Mouse (Mus musculus): ENCODE results near the gene Prdm15. TPM values are rescaled to one million over a fixed set of nuclear protein-coding genes. Genes with fewer than 3 reads are reported as not detected.

Gene Prdm15
- total RNA-seq, 4 experiments from 2014 or later, result 4.5 to 6.5 (median 5.0) TPM

DNA sequence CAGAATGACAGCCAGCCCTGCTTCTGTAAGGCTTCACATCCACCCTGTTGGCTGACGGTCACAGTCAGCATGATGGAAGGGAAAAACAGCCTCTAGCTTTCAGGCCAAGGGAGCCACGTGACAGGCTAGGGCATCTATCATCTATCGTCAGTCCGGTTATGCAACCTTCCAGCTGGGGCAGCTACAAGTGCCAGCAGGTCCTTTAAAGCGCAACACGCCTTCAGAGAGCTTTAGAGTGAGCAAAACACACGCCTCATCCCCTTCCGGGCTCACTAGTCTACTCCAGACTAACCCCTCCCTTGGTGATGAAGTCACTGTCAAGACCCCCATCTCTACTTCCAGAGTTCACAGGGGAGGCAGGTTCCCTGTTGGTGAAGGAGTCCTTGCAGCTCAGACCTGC is 99.8 kb downstream of the Prdm15 start:
- DNase-seq (ENCODE audit: low spot score), result peak; percentile 72

DNA sequence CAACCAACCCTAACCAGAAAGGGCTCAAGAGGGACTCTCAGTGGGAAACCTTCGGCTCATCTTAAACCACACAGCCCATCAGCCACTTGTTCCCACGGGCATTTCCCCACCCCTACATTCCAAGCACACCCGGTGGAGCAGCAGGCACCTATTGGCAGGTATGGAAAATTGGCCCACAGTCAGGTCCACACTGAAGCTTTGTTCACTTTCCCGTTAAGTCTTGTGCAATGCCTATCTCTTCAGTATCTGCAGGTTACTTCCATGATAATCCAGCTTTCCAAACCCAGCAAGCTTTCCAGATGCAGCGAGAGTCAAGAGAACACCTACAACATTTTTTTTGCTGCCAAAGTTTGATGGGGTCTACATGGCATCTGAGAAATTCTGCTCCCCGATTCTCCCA is 103.2 kb downstream of the Prdm15 start:
- no peak for DNase-seq (ENCODE audit: low spot score)

Small RNAs within 50 kb of the gene (microRNA-seq; reads per million reads assigned to microRNA genes)
- gene Mir6964, result not detected

Other genes starting within 250 kb of the Prdm15 start
- gene Tmprss2, start 240.7 kb downstream of the Prdm15 start, total RNA-seq (2022), result not detected
- gene Ripk4, start 88.1 kb downstream of the Prdm15 start, total RNA-seq (2022), result under 1 TPM; 0.06 to 0.22 (median 0.19) TPM
- 10 to 100 TPM; 18.7 to 27.2 (median 24.4) TPM for gene C2cd2, start 110.7 kb upstream of the Prdm15 start, total RNA-seq (2022)
- gene Zbtb21, start 110.8 kb upstream of the Prdm15 start, total RNA-seq (2022), result 10 to 100 TPM in 3 of 4 experiments, 1 to 10 TPM in 1; 7.3 to 10.4 (median 10.2) TPM
- 1 to 10 TPM; 2.7 to 7.8 (median 3.7) TPM for gene B230307C23Rik, start 145.5 kb upstream of the Prdm15 start, total RNA-seq (2022)
- 1 to 10 TPM; 1.6 to 2.2 (median 2.1) TPM for gene A630089N07Rik, start 230.6 kb upstream of the Prdm15 start, total RNA-seq (2022)